Mouse (Mus musculus): ENCODE measurements around the gene Il4i1. TPM values are rescaled to one million over a fixed set of nuclear protein-coding genes. Genes with fewer than 3 reads are reported as not detected.

The Il4i1 gene
- polyA plus RNA-seq, 1 experiment from 2014 or later = 2.0 TPM

GRCm38 (mm10) chr7:44877833-44878232 is 61.6 kb downstream of the Il4i1 start:
- H3K9me3 ChIP-seq (ENCODE audit: control insufficient read depth, low read length) = no peaks in the 10 kb centered on the region
- peaks cover 70% of the 10 kb centered on the region for H3K36me3 ChIP-seq (ENCODE audit: control insufficient read depth, insufficient read depth, low read length)
- no peaks in the 10 kb centered on the region for H3K4me1 ChIP-seq (replicated peaks; ENCODE audit: control insufficient read depth, insufficient read depth, low read length)
- no peak overlapping the region for H3K4me3 ChIP-seq (ENCODE audit: low read depth, low read length)
- no peak overlapping the region for H3K9ac ChIP-seq (ENCODE audit: low read length)
- no peak for ATAC-seq (replicated peaks; ENCODE audit: low FRiP score, low TSS enrichment, low read depth)
- H3K27ac ChIP-seq (ENCODE audit: low read depth) = no peak overlapping the region
- H3K4me2 ChIP-seq (ENCODE audit: low read length) = no peak overlapping the region
- no peak for DNase-seq (ENCODE audit: low spot score)
- no peaks in the 10 kb centered on the region for H3K27me3 ChIP-seq (replicated peaks; ENCODE audit: control insufficient read depth, insufficient read depth, low read length)
- WGBS = 88% methylated on average over 14 of the region's 14 CpGs

- Histone ChIP-seq H3K9me3 (ENCODE audit: control insufficient read depth, low read length) (no peaks in the 10 kb centered on the region), H3K9ac (ENCODE audit: low read length) (no peak overlapping the region), H3K4me3 (ENCODE audit: low read depth, low read length) (no peak overlapping the region), H3K27me3 (replicated peaks; ENCODE audit: control insufficient read depth, insufficient read depth, low read length) (no peaks in the 10 kb centered on the region), H3K27ac (ENCODE audit: low read depth) (no peak overlapping the region), H3K4me1 (replicated peaks; ENCODE audit: control insufficient read depth, insufficient read depth, low read length) (no peaks in the 10 kb centered on the region), H3K4me2 (ENCODE audit: low read length) (no peak overlapping the region), H3K36me3 (ENCODE audit: control insufficient read depth, insufficient read depth, low read length) (peaks cover 90% of the 10 kb centered on the region)
- WGBS = 96% methylated on average over 3 of the region's 3 CpGs
- DNase-seq (ENCODE audit: low spot score) = no peak
- no peak for ATAC-seq (replicated peaks; ENCODE audit: low FRiP score, low TSS enrichment, low read depth)
Measured at GRCm38 (mm10) chr7:44883036-44883435, 66.8 kb downstream of the Il4i1 start.

- ATAC-seq (replicated peaks; ENCODE audit: low FRiP score, low TSS enrichment, low read depth) (0 out of 2 replicates have a peak, but pooled peaks have one; percentile 5), DNase-seq (ENCODE audit: low spot score) (no peak)
- Histone ChIP-seq H3K9me3 (ENCODE audit: control insufficient read depth, low read length) (no peaks in the 10 kb centered on the region), H3K4me2 (ENCODE audit: low read length) (no peak overlapping the region), H3K27ac (ENCODE audit: low read depth) (no peak overlapping the region), H3K4me3 (ENCODE audit: low read depth, low read length) (no peak overlapping the region), H3K27me3 (replicated peaks; ENCODE audit: control insufficient read depth, insufficient read depth, low read length) (no peaks in the 10 kb centered on the region), H3K4me1 (replicated peaks; ENCODE audit: control insufficient read depth, insufficient read depth, low read length) (no peaks in the 10 kb centered on the region), H3K9ac (ENCODE audit: low read length) (no peak overlapping the region), H3K36me3 (ENCODE audit: control insufficient read depth, insufficient read depth, low read length) (peaks cover 86% of the 10 kb centered on the region)
- 98% methylated on average over 5 of the region's 5 CpGs for WGBS
Measured at GRCm38 (mm10) chr7:44884637-44885036, 68.5 kb downstream of the Il4i1 start.

- DNase-seq (ENCODE audit: low spot score) (no peak), ATAC-seq (replicated peaks; ENCODE audit: low FRiP score, low TSS enrichment, low read depth) (no peak)
- H3K4me3 ChIP-seq (ENCODE audit: low read depth, low read length) = no peak overlapping the region
- H3K27ac ChIP-seq (ENCODE audit: low read depth) = no peak overlapping the region
- H3K27me3 ChIP-seq (replicated peaks; ENCODE audit: control insufficient read depth, insufficient read depth, low read length) = no peaks in the 10 kb centered on the region
- H3K36me3 ChIP-seq (ENCODE audit: control insufficient read depth, insufficient read depth, low read length) = peaks cover 69% of the 10 kb centered on the region
- peaks cover 9% of the 10 kb centered on the region for H3K4me1 ChIP-seq (replicated peaks; ENCODE audit: control insufficient read depth, insufficient read depth, low read length)
- no peaks in the 10 kb centered on the region for H3K9me3 ChIP-seq (ENCODE audit: control insufficient read depth, low read length)
- H3K9ac ChIP-seq (ENCODE audit: low read length) = no peak overlapping the region
- 90% methylated on average over 7 of the region's 7 CpGs for WGBS
- H3K4me2 ChIP-seq (ENCODE audit: low read length) = no peak overlapping the region
Measured at GRCm38 (mm10) chr7:44886964-44887363, 70.8 kb downstream of the Il4i1 start.

- 88% methylated on average over 13 of the region's 13 CpGs for WGBS
- H3K27me3 ChIP-seq (replicated peaks; ENCODE audit: control insufficient read depth, insufficient read depth, low read length) = no peaks in the 10 kb centered on the region
- no peak overlapping the region for H3K27ac ChIP-seq (ENCODE audit: low read depth)
- no peak overlapping the region for H3K4me3 ChIP-seq (ENCODE audit: low read depth, low read length)
- peaks cover 14% of the 10 kb centered on the region for H3K4me1 ChIP-seq (replicated peaks; ENCODE audit: control insufficient read depth, insufficient read depth, low read length)
- H3K9ac ChIP-seq (ENCODE audit: low read length) = no peak overlapping the region
- no peak overlapping the region for H3K4me2 ChIP-seq (ENCODE audit: low read length)
- DNase-seq (ENCODE audit: low spot score) (no peak), ATAC-seq (replicated peaks; ENCODE audit: low FRiP score, low TSS enrichment, low read depth) (no peak)
- H3K36me3 ChIP-seq (ENCODE audit: control insufficient read depth, insufficient read depth, low read length) = peaks cover 54% of the 10 kb centered on the region
- H3K9me3 ChIP-seq (ENCODE audit: control insufficient read depth, low read length) = no peaks in the 10 kb centered on the region
Measured at GRCm38 (mm10) chr7:44888256-44889105, 72.3 kb downstream of the Il4i1 start.

GRCm38 (mm10) chr7:44890180-44890579 is 74.0 kb downstream of the Il4i1 start:
- Histone ChIP-seq H3K9ac (ENCODE audit: low read length) (no peak overlapping the region), H3K4me1 (replicated peaks; ENCODE audit: control insufficient read depth, insufficient read depth, low read length) (peaks cover 19% of the 10 kb centered on the region), H3K4me2 (ENCODE audit: low read length) (no peak overlapping the region), H3K9me3 (ENCODE audit: control insufficient read depth, low read length) (no peaks in the 10 kb centered on the region), H3K4me3 (ENCODE audit: low read depth, low read length) (no peak overlapping the region), H3K27ac (ENCODE audit: low read depth) (no peak overlapping the region), H3K27me3 (replicated peaks; ENCODE audit: control insufficient read depth, insufficient read depth, low read length) (no peaks in the 10 kb centered on the region), H3K36me3 (ENCODE audit: control insufficient read depth, insufficient read depth, low read length) (peaks cover 40% of the 10 kb centered on the region)
- no peak for DNase-seq (ENCODE audit: low spot score)
- 85% methylated on average over 6 of the region's 7 CpGs for WGBS
- ATAC-seq (replicated peaks; ENCODE audit: low FRiP score, low TSS enrichment, low read depth) = no peak

MicroRNAs within 50 kb of the gene (microRNA counts, 519-probe panel; counts per million panel counts)
- not detected for microRNA mmu-miR-707

Small RNA genes lying within 50 kb of the gene (microRNA-seq; reads per million reads assigned to microRNA genes)
- not detected for gene Mir707

Other genes starting within 250 kb of the Il4i1 start
- gene Napsa, start 244.0 kb upstream of the Il4i1 start, polyA plus RNA-seq (2014; fragmentation: Nextera tagmentation; extraction: Ambion mirVana) = 1.6 and 1.7 TPM in 2 replicates
- 0.19 and 0.26 TPM in 2 replicates for gene Kcnc3, start 225.7 kb upstream of the Il4i1 start, polyA plus RNA-seq (2014; fragmentation: Nextera tagmentation; extraction: Ambion mirVana)
- gene Myh14, start 145.5 kb upstream of the Il4i1 start, polyA plus RNA-seq (2014; fragmentation: Nextera tagmentation; extraction: Ambion mirVana) = 26.7 and 33.4 TPM in 2 replicates
- gene Izumo2, start 107.6 kb upstream of the Il4i1 start, polyA plus RNA-seq (2014; fragmentation: Nextera tagmentation; extraction: Ambion mirVana) = not detected in 2 replicates
- 38.0 and 40.3 TPM in 2 replicates for gene Vrk3, start 68.0 kb upstream of the Il4i1 start, polyA plus RNA-seq (2014; fragmentation: Nextera tagmentation; extraction: Ambion mirVana)
- gene Zfp473, start 65.3 kb upstream of the Il4i1 start, polyA plus RNA-seq (2014; fragmentation: Nextera tagmentation; extraction: Ambion mirVana) = 3.6 and 4.2 TPM in 2 replicates
- 65.8 and 68.8 TPM in 2 replicates for gene Nup62, start 299 bp upstream of the Il4i1 start, polyA plus RNA-seq (2014; fragmentation: Nextera tagmentation; extraction: Ambion mirVana)
- 2.4 and 3.0 TPM in 2 replicates for gene Atf5, start 271 bp downstream of the Il4i1 start, polyA plus RNA-seq (2014; fragmentation: Nextera tagmentation; extraction: Ambion mirVana)
- 63.7 and 68.0 TPM in 2 replicates for gene Akt1s1, start 32.6 kb downstream of the Il4i1 start, polyA plus RNA-seq (2014; fragmentation: Nextera tagmentation; extraction: Ambion mirVana)
- 72.4 and 74.8 TPM in 2 replicates for gene Tbc1d17, start 32.7 kb downstream of the Il4i1 start, polyA plus RNA-seq (2014; fragmentation: Nextera tagmentation; extraction: Ambion mirVana)
- gene Pnkp, start 40.8 kb downstream of the Il4i1 start, polyA plus RNA-seq (2014; fragmentation: Nextera tagmentation; extraction: Ambion mirVana) = 26.4 and 29.7 TPM in 2 replicates
- 318 and 338 TPM in 2 replicates for gene Ptov1, start 53.4 kb downstream of the Il4i1 start, polyA plus RNA-seq (2014; fragmentation: Nextera tagmentation; extraction: Ambion mirVana)
- gene Med25, start 76.3 kb downstream of the Il4i1 start, polyA plus RNA-seq (2014; fragmentation: Nextera tagmentation; extraction: Ambion mirVana) = 66.2 and 75.8 TPM in 2 replicates
- gene Fuz, start 79.7 kb downstream of the Il4i1 start, polyA plus RNA-seq (2014; fragmentation: Nextera tagmentation; extraction: Ambion mirVana) = 17.8 and 19.7 TPM in 2 replicates
- 62.9 and 68.3 TPM in 2 replicates for gene Ap2a1, start 113.1 kb downstream of the Il4i1 start, polyA plus RNA-seq (2014; fragmentation: Nextera tagmentation; extraction: Ambion mirVana)
- gene Tsks, start 126.8 kb downstream of the Il4i1 start, polyA plus RNA-seq (2014; fragmentation: Nextera tagmentation; extraction: Ambion mirVana) = not detected in 2 replicates
- 21.9 and 24.7 TPM in 2 replicates for gene Cpt1c, start 158.5 kb downstream of the Il4i1 start, polyA plus RNA-seq (2014; fragmentation: Nextera tagmentation; extraction: Ambion mirVana)
- gene Prmt1, start 170.2 kb downstream of the Il4i1 start, polyA plus RNA-seq (2014; fragmentation: Nextera tagmentation; extraction: Ambion mirVana) = 208 and 211 TPM in 2 replicates
- gene Irf3, start 181.3 kb downstream of the Il4i1 start, polyA plus RNA-seq (2014; fragmentation: Nextera tagmentation; extraction: Ambion mirVana) = 84.3 and 91.7 TPM in 2 replicates
- 54.3 and 55.2 TPM in 2 replicates for gene Bcl2l12, start 182.3 kb downstream of the Il4i1 start, polyA plus RNA-seq (2014; fragmentation: Nextera tagmentation; extraction: Ambion mirVana)
- 45.3 and 49.4 TPM in 2 replicates for gene Scaf1, start 200.0 kb downstream of the Il4i1 start, polyA plus RNA-seq (2014; fragmentation: Nextera tagmentation; extraction: Ambion mirVana)
- gene Rras, start 201.6 kb downstream of the Il4i1 start, polyA plus RNA-seq (2014; fragmentation: Nextera tagmentation; extraction: Ambion mirVana) = 69.1 and 70.2 TPM in 2 replicates
- gene Prr12, start 236.5 kb downstream of the Il4i1 start, polyA plus RNA-seq (2014; fragmentation: Nextera tagmentation; extraction: Ambion mirVana) = 14.0 and 15.0 TPM in 2 replicates
- gene Nosip, start 246.0 kb downstream of the Il4i1 start, polyA plus RNA-seq (2014; fragmentation: Nextera tagmentation; extraction: Ambion mirVana) = 57.2 and 63.0 TPM in 2 replicates
- 21.8 and 24.0 TPM in 2 replicates for gene Prrg2, start 246.3 kb downstream of the Il4i1 start, polyA plus RNA-seq (2014; fragmentation: Nextera tagmentation; extraction: Ambion mirVana)

Data from intestine, embryonic 14.5 days (tissue).